Mouse (Mus musculus) lung, postnatal 0 days (tissue): ENCODE measurements around the gene Soat1.

Experiments used
- CTCF ChIP-seq: IDR thresholded peaks from 2 replicates; pipeline ENCODE4 v1.5.1; 2016; ENCODE audit warnings: antibody characterized with exemption, mild to moderate bottlenecking
- EP300 ChIP-seq: IDR thresholded peaks from 2 replicates; pipeline ENCODE4 v1.6.1; 2016; ENCODE audit warnings: antibody characterized with exemption, mild to moderate bottlenecking, control low read depth

DNA sequence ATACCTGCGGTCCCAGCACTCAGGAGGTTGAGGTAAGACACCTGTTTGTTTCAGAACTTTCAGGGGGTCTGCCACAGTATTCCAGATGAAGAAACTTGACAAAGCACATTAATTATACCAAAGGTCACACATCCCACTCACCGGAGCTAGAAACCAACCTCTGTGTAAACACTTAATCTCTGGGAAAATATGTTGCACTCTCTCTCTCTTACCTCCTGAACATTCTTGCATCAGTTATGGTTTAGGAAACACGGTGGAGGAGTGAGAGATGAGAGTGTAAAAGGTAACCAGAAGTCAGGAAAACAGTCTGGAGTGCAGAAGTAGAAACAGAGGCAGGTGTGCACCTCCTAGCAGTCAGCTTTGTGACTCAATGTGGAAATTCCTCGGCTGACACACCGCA, 13.9 kb upstream of the Soat1 start:
- TF ChIP-seq CTCF (no peak), EP300 (peak; percentile 45; the same call in 1 of the 2 replicates)
